Mouse (Mus musculus) liver, embryonic 14.5 days (tissue): ENCODE results near the gene Nans. TPM values are rescaled to one million over a fixed set of nuclear protein-coding genes. Genes with fewer than 3 reads are reported as not detected.

Experiments
- ATAC-seq: fragments of 200-750 bp; cut with Nextera tagmentation; 2 replicates; pipeline ENCODE4 v1.8.0; 2017; ENCODE audit warnings: moderate number of reproducible peaks, mild to moderate bottlenecking, moderate library complexity; ENCODE audit not compliant: insufficient read depth
- DNase-seq, 3 experiments: peaks; one replicate each; pipeline ENCODE4 v3.0.0-alpha.2; 2012 to 2013; ENCODE audit warnings: low read depth in 3 of 3, low spot score in 3 of 3
- H3K27ac ChIP-seq: fragments of 300-500 bp; sonication (generic); 2 replicates; pipeline ENCODE4 v1.5.1; 2014; ENCODE audit warnings: moderate library complexity, mild to moderate bottlenecking, control low read depth, inconsistent platforms
- H3K27me3 ChIP-seq: fragments of 300-500 bp; sonication (generic); 2 replicates; pipeline ENCODE4 v1.6.1; 2014; ENCODE audit warnings: mild to moderate bottlenecking, low read length, moderate library complexity; ENCODE audit not compliant: control insufficient read depth, insufficient read depth
- H3K36me3 ChIP-seq: fragments of 300-500 bp; sonication (generic); replicated peaks from 2 replicates; pipeline ENCODE4 v1.6.1; 2014; ENCODE audit warnings: low read depth; ENCODE audit not compliant: control insufficient read depth, insufficient read depth
- H3K4me1 ChIP-seq, 2 experiments: fragments of 200-500 bp in 1 of 2; fragments of 300-500 bp in 1 of 2; sonication (generic) in 1 of 2; replicated peaks; 2 replicates each; pipeline ENCODE4 v1.6.1; 2012 to 2014; ENCODE audit warnings: antibody characterized with exemption in 1 of 2, inconsistent platforms in 1 of 2, low read length in 1 of 2; ENCODE audit not compliant: control insufficient read depth in 2 of 2, insufficient read depth in 2 of 2
- H3K4me2 ChIP-seq: fragments of 300-500 bp; sonication (generic); 2 replicates; pipeline ENCODE4 v1.6.1; 2014; ENCODE audit warnings: low read depth, mild to moderate bottlenecking, control low read depth, moderate library complexity
- H3K4me3 ChIP-seq, 2 experiments: fragments of 200-500 bp in 1 of 2; fragments of 300-500 bp in 1 of 2; sonication (generic) in 1 of 2; 2 replicates each; pipeline ENCODE4 v1.5.1; 2012 to 2014; ENCODE audit warnings: low read depth in 2 of 2, low read length in 2 of 2, mild to moderate bottlenecking in 2 of 2, control low read depth in 1 of 2, inconsistent platforms in 1 of 2, moderate library complexity in 1 of 2; ENCODE audit not compliant: insufficient read depth in 1 of 2
- H3K9ac ChIP-seq: fragments of 300-500 bp; sonication (generic); replicated peaks from 2 replicates; pipeline ENCODE4 v1.6.1; 2014; ENCODE audit warnings: mild to moderate bottlenecking, control low read depth, moderate library complexity
- H3K9me3 ChIP-seq: fragments of 300-500 bp; sonication (generic); 2 replicates; pipeline ENCODE4 v1.6.1; 2016; ENCODE audit warnings: low read length, mixed read lengths; ENCODE audit not compliant: control insufficient read depth
- CTCF ChIP-seq: IDR thresholded peaks from 2 replicates; pipeline ENCODE4 v1.5.1; 2016; ENCODE audit warnings: antibody characterized with exemption, low read depth, control low read depth
- EP300 ChIP-seq: IDR thresholded peaks from 2 replicates; pipeline ENCODE4 v1.6.1; 2016; ENCODE audit warnings: antibody characterized with exemption, low read depth
- WGBS: fragments of 180-500 bp; shearing (Covaris S2); extraction: QIAGEN DNeasy Blood & Tissue Kit; methylation state at CpG from one replicate; pipeline ENCODE4 v1.1.7; 2014; ENCODE audit not compliant: insufficient replicate concordance; 5-methylcytosine and 5-hydroxymethylcytosine counted together
- polyA plus RNA-seq, 2 experiments: library from polyadenylated mRNA; depleted of rRNA in 1 of 2; stranded (reverse) in 1 of 2; unstranded in 1 of 2; fragments of >200 nt; fragmentation: Nextera tagmentation in 1 of 2; extraction: Ambion mirVana in 1 of 2; gene quantifications; 2 replicates each; pipeline versions ENCODE4 v1.2.1 to v1.2.3; 2012 to 2014

Nans gene
- polyA plus RNA-seq, 2 experiments, result 32.9 to 51.8 TPM

- Histone ChIP-seq H3K9me3 (no peaks in the 10 kb centered on the region), H3K27ac (no peak overlapping the region), H3K4me3 (no peak overlapping the region), H3K4me1 (0 out of 4 replicates have a peak, but pooled peaks cover 0 to 2% of the 10 kb centered on the region in 2 experiments), H3K4me2 (no peak overlapping the region), H3K9ac (no peak overlapping the region), H3K27me3 (no peaks in the 10 kb centered on the region), H3K36me3 (peaks cover 48% of the 10 kb centered on the region)
- DNase-seq (peak; percentile 52 to 65 (median 54)), ATAC-seq (peak; percentile 11; the same call in 1 of the 2 replicates)
- 38% methylated on average over 4 of the region's 4 CpGs for WGBS
- TF ChIP-seq EP300, result no peak
- TF ChIP-seq CTCF, result peak; percentile 98
These were observed 8.3 kb downstream of the Nans start for GRCm38 (mm10) chr4:46497286-46497892.

DNA sequence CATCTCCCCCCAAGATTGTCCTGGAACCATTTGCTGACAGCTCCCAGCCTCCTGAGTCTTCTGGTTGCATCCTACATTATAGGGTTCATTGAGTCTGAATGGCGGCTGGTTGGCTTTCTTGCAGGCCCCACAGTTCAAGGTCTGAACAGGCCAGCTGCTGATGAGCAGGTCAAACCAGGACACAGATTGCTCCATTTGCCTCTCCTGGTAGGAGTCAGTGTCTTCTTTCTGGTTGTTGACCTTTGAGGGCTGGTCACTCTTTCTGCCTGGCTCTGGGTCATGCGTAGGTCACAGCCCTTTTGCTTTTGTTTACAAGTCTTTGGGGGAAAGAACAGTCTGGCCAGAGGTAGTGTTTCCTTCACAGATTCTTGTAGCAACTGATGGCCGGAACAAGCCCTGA lies 9.5 kb downstream of the Nans start:
- Histone ChIP-seq H3K27me3 (no peaks in the 10 kb centered on the region), H3K4me2 (no peak overlapping the region), H3K9ac (no peak overlapping the region), H3K4me3 (no peak overlapping the region), H3K36me3 (peaks cover 43% of the 10 kb centered on the region), H3K27ac (no peak overlapping the region), H3K9me3 (no peaks in the 10 kb centered on the region), H3K4me1 (peaks cover 0 to 3% of the 10 kb centered on the region in 2 experiments; a peak in 2 of 4 replicates)
- 66% methylated on average over 3 of the region's 3 CpGs for WGBS
- DNase-seq, result no peak
- ATAC-seq, result peak; percentile 19; the same call in 1 of the 2 replicates
- no peak for TF ChIP-seq EP300
- no peak for TF ChIP-seq CTCF

- no peak overlapping the region for H3K4me2 ChIP-seq
- WGBS, result 13% methylated on average over 4 of the region's 4 CpGs
- peaks cover 39% of the 10 kb centered on the region for H3K36me3 ChIP-seq
- no peaks in the 10 kb centered on the region for H3K27me3 ChIP-seq
- TF ChIP-seq EP300 (no peak), CTCF (peak; percentile 86)
- no peak overlapping the region for H3K9ac ChIP-seq
- no peaks in the 10 kb centered on the region for H3K9me3 ChIP-seq
- H3K4me1 ChIP-seq, result peaks cover 0 to 8% of the 10 kb centered on the region in 2 experiments; a peak in 3 of 4 replicates
- ATAC-seq, result no peak
- no peak overlapping the region for H3K4me3 ChIP-seq
- no peak overlapping the region for H3K27ac ChIP-seq
- DNase-seq, result peak in 1 of 3 experiments; percentile 43
These were observed 9.9 kb downstream of the Nans start for GRCm38 (mm10) chr4:46498976-46499375.

- Histone ChIP-seq H3K4me2 (no peak overlapping the region), H3K4me3 (no peak overlapping the region), H3K9me3 (no peaks in the 10 kb centered on the region), H3K36me3 (peaks cover 27% of the 10 kb centered on the region), H3K27ac (no peak overlapping the region), H3K9ac (no peak overlapping the region), H3K27me3 (no peaks in the 10 kb centered on the region; the same call in 1 of the 2 replicates), H3K4me1 (peaks cover 14 to 25% of the 10 kb centered on the region in 2 experiments)
- TF ChIP-seq EP300 (no peak), CTCF (no peak)
- no peak for DNase-seq
- 75% methylated on average over 16 of the region's 16 CpGs for WGBS
- no peak for ATAC-seq
These were observed 13.8 kb downstream of the Nans start for GRCm38 (mm10) chr4:46502606-46503502.

DNA sequence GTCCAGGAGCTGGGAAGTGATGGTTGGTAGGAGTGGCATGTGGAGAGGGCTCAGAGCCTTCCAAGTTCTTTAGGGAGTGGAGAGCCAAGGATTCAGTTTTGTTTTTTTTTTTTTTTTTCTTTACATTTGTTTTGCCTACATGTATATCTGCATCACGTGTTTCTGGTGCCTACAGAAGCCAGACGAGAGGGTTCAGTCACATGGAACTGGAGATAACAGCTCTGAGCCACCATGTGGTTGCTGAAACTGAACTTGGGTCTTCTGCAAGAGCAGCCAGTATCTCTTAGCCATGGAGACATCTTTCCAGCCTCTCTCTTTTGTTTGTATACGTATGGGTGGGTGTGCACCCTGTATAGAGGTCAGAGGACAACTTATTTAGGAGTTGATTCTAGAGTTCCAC lies 14.8 kb downstream of the Nans start:
- TF ChIP-seq CTCF, result no peak
- TF ChIP-seq EP300, result no peak
- Histone ChIP-seq H3K9ac (no peak overlapping the region), H3K9me3 (no peaks in the 10 kb centered on the region), H3K4me1 (peaks cover 14 to 23% of the 10 kb centered on the region in 2 experiments), H3K27ac (no peak overlapping the region; the same call in 1 of the 2 replicates), H3K36me3 (peaks cover 27% of the 10 kb centered on the region), H3K27me3 (no peaks in the 10 kb centered on the region; the same call in 1 of the 2 replicates), H3K4me2 (no peak overlapping the region), H3K4me3 (no peak overlapping the region)
- DNase-seq (peak in 2 of 3 experiments; percentile 45 to 49), ATAC-seq (no peak)
- WGBS, result 10% methylated on average over 3 of the region's 3 CpGs
